Mouse (Mus musculus) spleen, postnatal 14 days (tissue): Measurements from ENCODE around the gene Ccdc107.

Source experiments
- DNase-seq, 2 experiments: peaks; one replicate each; pipeline ENCODE4 v3.0.0; 2021 to 2022; ENCODE audit warnings: low spot score in 2 of 2

Ccdc107 gene

GRCm38 (mm10) chr4:43492821-43493185, at the start of gene Ccdc107:
Gene Ccdc107, plus strand, starts transcription at chr4:43492900.
- peak; percentile 79 to 80 for DNase-seq

DNA sequence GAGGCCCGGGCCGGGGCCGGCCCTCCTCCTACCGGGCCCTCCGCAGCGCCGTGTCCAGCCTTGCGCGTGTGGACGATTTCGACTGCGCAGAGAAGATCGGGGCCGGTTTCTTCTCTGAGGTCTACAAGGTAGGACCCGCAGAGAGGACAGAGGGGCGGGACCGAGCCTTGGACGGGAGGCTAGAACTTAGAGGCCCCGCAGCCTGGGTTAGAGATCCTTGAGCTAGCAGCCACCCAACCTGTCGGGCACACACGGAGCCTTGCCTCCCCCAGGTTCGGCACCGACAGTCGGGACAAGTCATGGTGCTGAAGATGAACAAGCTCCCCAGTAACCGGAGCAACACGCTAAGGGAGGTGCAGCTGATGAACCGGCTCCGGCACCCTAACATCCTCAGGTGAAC, 49.2 kb upstream of the Ccdc107 start:
- DNase-seq, result no peak

DNA sequence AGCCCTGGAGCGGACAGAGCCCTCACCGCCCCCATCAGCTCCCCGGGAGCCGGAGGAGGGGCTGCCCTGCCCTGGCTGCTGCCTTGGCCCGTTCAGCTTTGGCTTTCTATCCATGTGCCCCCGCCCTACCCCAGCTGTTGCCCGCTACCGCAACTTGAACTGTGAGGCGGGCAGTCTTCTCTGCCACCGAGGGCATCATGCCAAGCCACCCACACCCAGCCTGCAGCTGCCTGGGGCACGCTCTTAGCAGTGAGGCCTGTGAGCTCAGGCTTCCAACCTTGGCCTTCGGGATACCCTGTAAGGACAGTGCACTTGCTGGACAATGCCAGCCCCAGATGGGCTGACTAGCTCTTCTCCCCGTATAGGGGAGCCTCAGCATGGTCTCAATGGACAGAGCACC, 45.4 kb upstream of the Ccdc107 start:
- DNase-seq, result no peak

DNA sequence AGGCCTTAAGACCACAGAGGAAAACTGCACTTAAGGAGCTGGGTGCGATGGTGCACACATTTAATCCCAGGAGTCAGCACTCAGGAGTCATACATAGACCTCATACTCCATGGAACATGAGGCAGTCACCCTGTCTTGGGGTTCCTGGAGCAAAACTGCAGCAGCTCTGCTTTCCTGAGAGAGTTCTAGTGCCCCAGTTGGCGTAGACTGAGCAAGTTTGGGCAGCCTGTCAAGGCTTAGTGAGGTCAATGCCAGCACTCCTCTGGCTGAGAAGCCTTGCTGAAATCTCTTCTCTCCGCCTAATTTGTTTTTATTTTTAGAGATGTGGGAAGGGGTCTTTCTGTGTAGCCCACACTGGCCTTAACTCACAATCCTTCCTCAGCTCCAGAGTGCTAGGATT, 44.1 kb upstream of the Ccdc107 start:
- no peak for DNase-seq

DNA sequence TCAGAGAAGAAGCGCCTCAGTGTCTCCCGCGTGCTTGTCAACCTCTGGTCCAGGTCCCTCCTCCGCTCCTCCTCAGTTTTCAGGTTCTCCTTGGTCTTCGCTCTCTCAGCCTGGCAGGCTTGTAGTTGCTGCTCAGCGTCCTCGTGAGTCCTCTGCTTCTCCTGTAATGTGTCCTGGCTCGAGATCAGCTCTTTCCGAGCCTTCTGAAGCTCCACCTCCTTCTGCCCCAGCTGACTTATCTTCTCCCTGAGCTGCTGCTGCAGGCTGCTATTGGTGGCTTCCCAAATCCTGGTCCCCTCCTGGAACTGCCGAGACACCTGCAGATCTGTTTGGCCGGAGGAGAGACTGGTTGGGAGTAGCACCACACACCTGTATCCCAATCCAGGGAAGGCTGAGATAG, 40.4 kb upstream of the Ccdc107 start:
- DNase-seq, result no peak

DNA sequence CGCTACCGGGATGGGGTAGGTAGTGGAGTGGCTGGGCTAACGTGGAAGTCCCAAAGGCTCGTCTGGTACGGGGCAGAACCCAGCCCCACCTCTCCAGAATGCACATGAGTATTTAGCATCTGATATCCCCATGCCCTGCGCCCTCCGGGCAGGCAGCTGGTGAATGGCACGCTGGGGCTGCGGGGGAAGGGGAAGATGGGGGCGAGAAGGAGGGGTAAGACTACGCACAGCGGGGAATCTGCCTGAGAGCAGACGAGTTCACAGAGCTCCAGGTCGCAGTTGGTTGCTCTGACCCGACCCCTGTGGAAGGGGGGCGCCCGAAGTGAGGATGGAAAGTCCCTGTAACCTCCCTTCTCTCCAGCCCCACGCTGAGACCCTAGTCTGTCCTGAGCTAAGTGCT, 39.3 kb upstream of the Ccdc107 start:
- no peak for DNase-seq

DNA sequence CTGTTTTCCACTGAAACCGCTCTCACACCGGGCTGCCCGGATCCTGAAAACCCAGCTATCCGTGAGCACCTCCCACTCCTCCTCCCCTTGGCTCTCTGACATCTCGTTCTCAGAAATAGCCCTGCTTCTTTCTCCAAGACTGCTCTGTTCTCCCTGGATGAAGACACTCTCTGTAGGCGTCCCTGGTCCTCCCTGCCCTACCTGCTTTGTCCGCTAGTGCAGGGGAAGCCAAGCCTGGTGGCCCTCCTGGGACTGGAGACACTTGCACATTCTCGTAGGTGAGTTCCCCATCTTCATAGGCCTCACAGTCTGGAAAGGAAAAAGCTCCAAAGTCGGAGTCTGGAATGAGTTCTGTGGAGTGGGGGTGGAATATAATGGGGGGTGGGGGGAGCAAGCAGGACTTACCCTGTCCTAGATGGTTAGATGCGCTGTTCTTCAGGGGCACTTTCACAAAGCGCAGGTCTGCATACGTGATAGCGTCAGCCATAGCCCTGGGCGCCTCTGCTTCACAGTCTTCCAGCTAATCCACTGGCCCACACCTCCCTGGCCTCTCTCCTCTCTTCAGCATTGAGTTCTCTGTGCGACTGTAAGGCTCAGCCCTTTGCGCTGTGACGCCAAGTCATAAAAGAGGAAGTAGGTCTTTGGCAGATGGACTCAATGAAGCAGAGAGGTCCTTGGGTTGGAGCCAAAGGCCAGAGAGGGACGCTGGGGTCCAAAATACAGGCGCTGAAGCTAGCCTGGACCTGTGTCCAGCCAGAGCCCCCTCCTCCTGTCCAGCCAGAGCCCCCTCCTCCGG, 38.5 kb upstream of the Ccdc107 start, which contains the start of gene Cd72:
TSS of gene Cd72 (minus strand) at position 588 of the 796 bp plus-strand sequence.
- no peak for DNase-seq

GRCm38 (mm10) chr4:43456470-43456869, 36.2 kb upstream of the Ccdc107 start:
- no peak for DNase-seq

- DNase-seq, result peak; percentile 41 to 52
Measured at GRCm38 (mm10) chr4:43457124-43457523, 35.6 kb upstream of the Ccdc107 start.

DNA sequence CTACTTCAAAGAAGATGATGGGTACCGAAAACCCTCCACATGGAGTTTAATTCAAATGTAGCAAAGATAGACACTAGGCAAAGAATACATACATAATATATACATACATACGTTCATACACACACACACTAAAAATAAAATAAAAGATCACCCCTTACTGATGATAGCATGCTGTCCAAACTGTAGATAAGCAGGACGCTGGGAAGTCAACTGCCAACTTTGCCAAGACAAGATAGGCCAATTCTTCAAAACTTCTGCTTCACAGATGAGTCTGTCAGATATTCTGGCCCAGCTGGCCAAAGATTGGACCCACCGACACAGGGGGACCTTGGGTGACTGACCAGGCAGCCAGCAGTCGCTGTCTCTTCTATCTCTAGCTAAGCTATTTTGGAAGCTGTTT, 29.6 kb upstream of the Ccdc107 start:
- no peak for DNase-seq

GRCm38 (mm10) chr4:43465935-43466334, 26.8 kb upstream of the Ccdc107 start:
- DNase-seq, result no peak

DNA sequence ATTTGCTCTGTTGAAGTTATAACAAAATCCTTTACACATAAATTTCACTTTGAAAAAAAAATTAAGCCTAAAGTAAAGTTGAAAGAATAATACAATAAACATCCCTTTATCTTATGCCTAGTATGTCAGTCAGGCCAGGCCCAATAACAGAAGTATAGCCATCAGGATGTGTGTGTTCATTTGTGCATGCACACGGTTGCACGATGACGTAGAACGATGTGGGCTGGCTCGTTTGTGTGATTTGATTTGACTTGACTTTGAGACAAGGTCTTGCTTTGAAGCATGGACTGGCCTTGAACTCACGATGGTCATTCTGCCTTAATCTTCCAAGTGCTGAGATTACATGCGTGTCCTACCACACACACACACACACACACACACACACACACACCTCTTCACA, 25.8 kb upstream of the Ccdc107 start:
- DNase-seq, result no peak

- DNase-seq, result no peak
Measured at GRCm38 (mm10) chr4:43470301-43470700, 22.4 kb upstream of the Ccdc107 start.

DNA sequence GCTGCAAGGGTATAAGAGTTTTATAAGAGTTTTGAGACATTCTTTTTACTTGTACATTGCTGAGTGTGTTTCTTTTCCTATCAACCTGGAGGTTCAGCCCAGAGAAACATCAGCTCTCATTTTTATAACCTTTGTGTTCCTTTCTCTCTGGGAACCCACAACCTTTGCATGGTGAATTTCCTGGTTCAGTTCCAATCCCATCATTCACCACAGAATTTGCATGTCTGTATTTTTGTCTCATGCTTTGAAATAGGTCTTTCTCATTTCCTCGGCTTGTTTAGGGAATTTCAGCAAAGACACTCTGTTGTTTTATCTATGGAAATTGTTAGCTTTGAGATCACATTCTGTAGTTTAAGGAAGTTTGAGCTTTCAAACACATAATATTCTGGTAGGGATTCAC, 19.1 kb upstream of the Ccdc107 start:
- no peak for DNase-seq

- DNase-seq, result no peak
Measured at GRCm38 (mm10) chr4:43476604-43477003, 16.1 kb upstream of the Ccdc107 start.

- peak; percentile 76 to 83 for DNase-seq
Measured at GRCm38 (mm10) chr4:43477857-43478533, 14.7 kb upstream of the Ccdc107 start.

- no peak for DNase-seq
Measured at GRCm38 (mm10) chr4:43478534-43478858, 14.2 kb upstream of the Ccdc107 start.

- DNase-seq, result peak; percentile 60 to 78
Measured at GRCm38 (mm10) chr4:43478906-43479832, 13.5 kb upstream of the Ccdc107 start.

- DNase-seq, result no peak
Measured at GRCm38 (mm10) chr4:43480985-43481384, 11.7 kb upstream of the Ccdc107 start.

DNA sequence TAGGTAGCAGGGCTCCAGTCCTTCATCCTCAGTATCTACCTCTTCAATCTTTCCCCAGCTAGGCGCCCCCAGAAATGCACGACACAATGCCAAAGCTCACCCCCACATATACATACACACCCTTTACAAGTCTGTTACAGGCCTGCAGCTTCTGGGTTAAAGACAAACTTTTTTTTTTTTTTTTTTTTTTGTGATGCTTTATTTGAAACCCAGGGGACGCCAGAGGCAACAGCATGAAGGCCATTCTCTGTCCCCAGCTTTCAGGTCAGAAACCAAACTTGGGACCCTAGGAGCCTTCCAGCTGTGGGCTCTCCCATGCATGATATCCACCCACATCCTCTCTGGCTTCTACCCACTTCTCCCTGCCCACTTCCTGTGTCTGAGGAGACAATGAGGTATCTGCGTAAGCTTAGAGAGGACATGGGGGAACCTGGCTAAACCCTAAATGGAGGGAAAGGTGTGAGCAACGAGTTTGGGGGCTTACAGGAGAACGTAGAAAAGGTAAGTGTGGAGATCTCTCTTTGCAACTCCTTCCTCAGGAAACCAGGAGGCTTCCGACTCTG, 10.7 kb upstream of the Ccdc107 start:
- DNase-seq, result no peak

- no peak for DNase-seq
Measured at GRCm38 (mm10) chr4:43482591-43482990, 10.1 kb upstream of the Ccdc107 start.

GRCm38 (mm10) chr4:43483535-43484091, 9.1 kb upstream of the Ccdc107 start, which contains the start of gene Sit1:
Gene Sit1, minus strand, starts transcription at chr4:43483734.
- no peak for DNase-seq
